In genomic region chr1:172311921-172312767, GRCm38 (mm10) we compare ENCODE assay signal across 8 mouse cellular contexts. TPM values are rescaled to one million over a fixed set of nuclear protein-coding genes. Genes with fewer than 3 reads are reported as not detected.
DNase-seq lines count a peak whose midpoint lies in the region; ATAC-seq and TF ChIP-seq lines count a peak whose summit lies in the region.

No protein-coding gene starts in this region.

- H3K9ac ChIP-seq in embryonic facial prominence, embryonic 11.5 days (replicated peaks; ENCODE audit: low read length), result peak overlapping the region; percentile 74
- H3K9ac ChIP-seq in liver, embryonic 14.5 days (replicated peaks), result peak overlapping the region; percentile 77
- peak overlapping the region; percentile 69 for H3K9ac ChIP-seq in stomach, embryonic 15.5 days

- H3K27ac ChIP-seq in embryonic facial prominence, embryonic 11.5 days (replicated peaks; ENCODE audit: low read depth, low read length), result 0 out of 2 replicates have a peak overlapping the region, but pooled peaks have one; percentile 35
- peak overlapping the region; percentile 75 for H3K27ac ChIP-seq in liver, embryonic 14.5 days
- H3K27ac ChIP-seq in stomach, embryonic 15.5 days, result peak overlapping the region; percentile 98

- H3K4me2 ChIP-seq in embryonic facial prominence, embryonic 11.5 days (ENCODE audit: low read depth, low read length), result peak overlapping the region; percentile 87
- H3K4me2 ChIP-seq in liver, embryonic 14.5 days (ENCODE audit: low read depth), result peak overlapping the region; percentile 98
- H3K4me2 ChIP-seq in stomach, embryonic 15.5 days, result peak overlapping the region; percentile 95

- 0 out of 2 replicates have a peak, but pooled peaks cover 5% of the 10 kb centered on the region for H3K4me1 ChIP-seq in embryonic facial prominence, embryonic 11.5 days (ENCODE audit: control insufficient read depth, insufficient read depth, low read length)
- H3K4me1 ChIP-seq in liver, embryonic 14.5 days (replicated peaks; ENCODE audit: control insufficient read depth in 2 of 2, insufficient read depth in 2 of 2, low read length in 1 of 2), result peaks cover 0 to 27% of the 10 kb centered on the region in 2 experiments; a peak in 3 of 4 replicates
- H3K4me1 ChIP-seq in stomach, embryonic 15.5 days, result peaks cover 14% of the 10 kb centered on the region

- DNase-seq in B cell, adult 2 months, result peak; percentile 82
- DNase-seq in adrenal gland, postnatal 36 days, result peak; percentile 93 to 95
- peak; percentile 89 for DNase-seq in embryonic facial prominence, embryonic 11.5 days (ENCODE audit: low spot score)
- DNase-seq in heart, adult 8-10 months (ENCODE audit: low spot score), result peak; percentile 83
- DNase-seq in kidney, adult 8-10 months, result peak; percentile 89 to 90
- DNase-seq in liver, embryonic 14.5 days (ENCODE audit: low read depth in 3 of 3, low spot score in 3 of 3), result peak; percentile 78 to 80 (median 79)
- peak; percentile 91 for DNase-seq in neural tube, embryonic 10.5 days (ENCODE audit: extremely low spot score, low spot score)

- no peak for TF ChIP-seq EP300 in liver, embryonic 14.5 days (IDR thresholded peaks at IDR 0.05; ENCODE audit: low read depth)

- H3K9me3 ChIP-seq in embryonic facial prominence, embryonic 11.5 days (replicated peaks; ENCODE audit: control insufficient read depth, low read length), result no peaks in the 10 kb centered on the region
- no peaks in the 10 kb centered on the region for H3K9me3 ChIP-seq in liver, embryonic 14.5 days (ENCODE audit: control insufficient read depth, low read length)
- H3K9me3 ChIP-seq in stomach, embryonic 15.5 days, result no peaks in the 10 kb centered on the region

- peak; percentile 68 for ATAC-seq in embryonic facial prominence, embryonic 11.5 days (replicated peaks; ENCODE audit: insufficient number of reproducible peaks, low FRiP score, low TSS enrichment, low read depth)
- ATAC-seq in liver, embryonic 14.5 days (ENCODE audit: insufficient read depth), result peak; percentile 86
- ATAC-seq in stomach, embryonic 15.5 days (ENCODE audit: insufficient read depth, low FRiP score, low read depth), result peak; percentile 82

- no peaks in the 10 kb centered on the region for H3K36me3 ChIP-seq in embryonic facial prominence, embryonic 11.5 days (replicated peaks; ENCODE audit: control insufficient read depth, insufficient read depth, low read depth, low read length)
- H3K36me3 ChIP-seq in liver, embryonic 14.5 days (replicated peaks; ENCODE audit: control insufficient read depth, insufficient read depth, low read depth), result no peaks in the 10 kb centered on the region
- no peaks in the 10 kb centered on the region for H3K36me3 ChIP-seq in stomach, embryonic 15.5 days

- H3K27me3 ChIP-seq in embryonic facial prominence, embryonic 11.5 days (ENCODE audit: control insufficient read depth, insufficient read depth, low read length), result no peaks in the 10 kb centered on the region
- H3K27me3 ChIP-seq in liver, embryonic 14.5 days (ENCODE audit: control insufficient read depth, insufficient read depth, low read length), result no peaks in the 10 kb centered on the region
- no peaks in the 10 kb centered on the region for H3K27me3 ChIP-seq in stomach, embryonic 15.5 days (replicated peaks)

- no peak for TF ChIP-seq CTCF in liver, embryonic 14.5 days (IDR thresholded peaks at IDR 0.05; ENCODE audit: low read depth)

- 2% methylated on average over 30 of the region's 55 CpGs for WGBS in embryonic facial prominence, embryonic 11.5 days
- WGBS in liver, embryonic 14.5 days (ENCODE audit: insufficient replicate concordance), result under 1% methylated on average over 52 of the region's 55 CpGs
- under 1% methylated on average over 41 of the region's 55 CpGs for WGBS in stomach, embryonic 15.5 days

- peak overlapping the region; percentile 76 for H3K4me3 ChIP-seq in embryonic facial prominence, embryonic 11.5 days (ENCODE audit: low read depth, low read length)
- H3K4me3 ChIP-seq in liver, embryonic 14.5 days (ENCODE audit: insufficient read depth in 1 of 2, low read depth in 2 of 2, low read length in 2 of 2), result peak overlapping the region; percentile 66 to 77
- H3K4me3 ChIP-seq in stomach, embryonic 15.5 days (replicated peaks), result peak overlapping the region; percentile 70

RNA-seq across cellular contexts. Expression of gene Atp1a2, which starts 14.3 kb away (rescaled TPM):
- 100 to 1,000 TPM; 134 to 155 TPM for total RNA-seq in adrenal gland, postnatal 36 days (2021)
- polyA plus RNA-seq in embryonic facial prominence, embryonic 11.5 days (2014; fragmentation: Nextera tagmentation; extraction: Ambion mirVana), result 0.60 and 0.65 TPM in 2 replicates
- 100 to 1,000 TPM; 457 to 541 (median 497) TPM for total RNA-seq in heart, adult 8-10 months (2022)
- 0.08 and 0.10 TPM in 2 replicates for polyA plus RNA-seq in liver, embryonic 14.5 days (2012; rRNA removed)
- polyA plus RNA-seq in liver, embryonic 14.5 days (2014; fragmentation: Nextera tagmentation; extraction: Ambion mirVana), result 0.01 and 0.08 TPM in 2 replicates
- 4.2 and 4.3 TPM in 2 replicates for polyA plus RNA-seq in stomach, embryonic 15.5 days (2015; fragmentation: Nextera tagmentation; extraction: Ambion mirVana)

RNA-seq across cellular contexts. Expression of gene Kcnj9, which starts 17.0 kb away (rescaled TPM):
- under 1 TPM in 1 of 2 experiments, not detected in 1; 0.23 TPM for total RNA-seq in adrenal gland, postnatal 36 days (2021)
- polyA plus RNA-seq in embryonic facial prominence, embryonic 11.5 days (2014; fragmentation: Nextera tagmentation; extraction: Ambion mirVana), result 0.54 and 0.65 TPM in 2 replicates
- total RNA-seq in heart, adult 8-10 months (2022), result not detected
- polyA plus RNA-seq in liver, embryonic 14.5 days (2012; rRNA removed), result 0.02 and 0.05 TPM in 2 replicates
- not detected in 2 replicates for polyA plus RNA-seq in liver, embryonic 14.5 days (2014; fragmentation: Nextera tagmentation; extraction: Ambion mirVana)
- polyA plus RNA-seq in stomach, embryonic 15.5 days (2015; fragmentation: Nextera tagmentation; extraction: Ambion mirVana), result 0.05 and 0.09 TPM in 2 replicates

RNA-seq across cellular contexts. Expression of gene Kcnj10, which starts 28.9 kb away (rescaled TPM):
- under 1 TPM; 0.46 to 0.56 TPM for total RNA-seq in adrenal gland, postnatal 36 days (2021)
- polyA plus RNA-seq in embryonic facial prominence, embryonic 11.5 days (2014; fragmentation: Nextera tagmentation; extraction: Ambion mirVana), result 0.07 and 0.11 TPM in 2 replicates
- under 1 TPM; 0.11 to 0.23 (median 0.16) TPM for total RNA-seq in heart, adult 8-10 months (2022)
- polyA plus RNA-seq in liver, embryonic 14.5 days (2012; rRNA removed), result 0.17 and 0.18 TPM in 2 replicates
- 0.04 and 0.08 TPM in 2 replicates for polyA plus RNA-seq in liver, embryonic 14.5 days (2014; fragmentation: Nextera tagmentation; extraction: Ambion mirVana)
- 0.10 and 0.17 TPM in 2 replicates for polyA plus RNA-seq in stomach, embryonic 15.5 days (2015; fragmentation: Nextera tagmentation; extraction: Ambion mirVana)

RNA-seq across cellular contexts. Expression of gene Igsf8, which starts 50.7 kb away (rescaled TPM):
- total RNA-seq in adrenal gland, postnatal 36 days (2021), result 10 to 100 TPM; 24.9 to 39.2 TPM
- 30.1 and 36.7 TPM in 2 replicates for polyA plus RNA-seq in embryonic facial prominence, embryonic 11.5 days (2014; fragmentation: Nextera tagmentation; extraction: Ambion mirVana)
- 10 to 100 TPM in 3 of 4 experiments, 1 to 10 TPM in 1; 9.8 to 12.2 (median 11.5) TPM for total RNA-seq in heart, adult 8-10 months (2022)
- polyA plus RNA-seq in liver, embryonic 14.5 days (2012; rRNA removed), result 12.7 and 15.4 TPM in 2 replicates
- polyA plus RNA-seq in liver, embryonic 14.5 days (2014; fragmentation: Nextera tagmentation; extraction: Ambion mirVana), result 11.0 and 11.6 TPM in 2 replicates
- 44.8 and 45.0 TPM in 2 replicates for polyA plus RNA-seq in stomach, embryonic 15.5 days (2015; fragmentation: Nextera tagmentation; extraction: Ambion mirVana)

RNA-seq across cellular contexts. Expression of gene Atp1a4, which starts 53.9 kb away (rescaled TPM):
- total RNA-seq in adrenal gland, postnatal 36 days (2021), result 1 to 10 TPM in 1 of 2 experiments, under 1 TPM in 1; 0.53 to 1.4 TPM
- not detected in 2 replicates for polyA plus RNA-seq in embryonic facial prominence, embryonic 11.5 days (2014; fragmentation: Nextera tagmentation; extraction: Ambion mirVana)
- total RNA-seq in heart, adult 8-10 months (2022), result not detected
- 0.01 TPM in 1 of 2 replicates, not detected in the other for polyA plus RNA-seq in liver, embryonic 14.5 days (2012; rRNA removed)
- polyA plus RNA-seq in liver, embryonic 14.5 days (2014; fragmentation: Nextera tagmentation; extraction: Ambion mirVana), result not detected in 2 replicates
- not detected in 2 replicates for polyA plus RNA-seq in stomach, embryonic 15.5 days (2015; fragmentation: Nextera tagmentation; extraction: Ambion mirVana)

Comparison
In these comparisons a context has a peak if more than half of its experiments do, and no peak if none do; other contexts are left out.
1. Peak in every context shown above with its lines: DNase-seq, ATAC-seq, H3K4me3 ChIP-seq and H3K27ac ChIP-seq.
2. H3K27ac ChIP-seq: peak in every context shown above with its lines; median percentile 98 in stomach, embryonic 15.5 days; 75 in liver, embryonic 14.5 days; 35 in embryonic facial prominence, embryonic 11.5 days.